Mouse (Mus musculus): Measurements from ENCODE around the gene Tmed1. TPM values are rescaled to one million over a fixed set of nuclear protein-coding genes. Genes with fewer than 3 reads are reported as not detected.
"Not testable (repeated sequence)": the region's sequence is repeated elsewhere in the genome, so short reads cannot be mapped to it uniquely, and the experiment has no call there.

Gene Tmed1
- polyA plus RNA-seq, 1 experiment from 2014 or later: 40.7 TPM

DNA sequence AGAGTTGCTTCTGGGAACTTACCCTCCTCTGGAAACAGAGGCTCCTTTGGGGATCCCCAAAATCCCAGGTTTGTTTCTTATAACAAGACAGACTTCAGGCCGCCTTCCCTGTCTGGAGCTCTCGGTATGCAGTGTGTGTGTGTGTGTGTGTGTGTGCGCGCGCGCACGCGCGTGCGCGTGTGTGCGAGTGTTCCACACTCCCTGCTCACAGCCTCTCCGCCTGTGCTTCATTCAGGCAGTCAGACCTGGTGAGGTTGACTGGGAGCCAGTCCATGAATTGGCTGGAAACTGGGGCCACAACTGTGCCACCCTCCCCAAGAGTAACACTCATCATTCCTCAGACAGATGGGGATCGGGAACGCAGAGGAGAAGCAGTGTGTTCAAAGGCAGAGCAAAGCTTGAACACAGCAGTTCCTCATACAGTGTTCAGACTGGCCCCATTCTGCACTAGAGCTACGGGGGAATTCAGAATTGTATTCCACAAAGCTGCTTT lies 13.0 kb downstream of the Tmed1 start:
- peaks cover 10% of the 10 kb centered on the region for H3K36me3 ChIP-seq (ENCODE audit: control insufficient read depth, insufficient read depth, low read length)
- no peaks in the 10 kb centered on the region for H3K4me1 ChIP-seq (replicated peaks; ENCODE audit: control insufficient read depth, insufficient read depth)
- no peaks in the 10 kb centered on the region for H3K27me3 ChIP-seq (ENCODE audit: control insufficient read depth, insufficient read depth, low read length)
- no peak overlapping the region for H3K9ac ChIP-seq (ENCODE audit: low read length)
- H3K9me3 ChIP-seq (ENCODE audit: control insufficient read depth, low read length): no peaks in the 10 kb centered on the region
- ATAC-seq (ENCODE audit: low FRiP score, low TSS enrichment): no peak
- H3K27ac ChIP-seq (replicated peaks): no peak overlapping the region
- no peak overlapping the region for H3K4me3 ChIP-seq (ENCODE audit: low read depth, low read length)
- no peak for DNase-seq (ENCODE audit: low spot score)
- TF ChIP-seq EP300 (optimal IDR thresholded peaks at IDR 0.05) (no peak), CTCF (IDR thresholded peaks at IDR 0.05; ENCODE audit: low read depth) (no peak)
- WGBS: 91% methylated on average over 16 of the region's 16 CpGs
- no peak overlapping the region for H3K4me2 ChIP-seq (replicated peaks; ENCODE audit: low read depth)

DNA sequence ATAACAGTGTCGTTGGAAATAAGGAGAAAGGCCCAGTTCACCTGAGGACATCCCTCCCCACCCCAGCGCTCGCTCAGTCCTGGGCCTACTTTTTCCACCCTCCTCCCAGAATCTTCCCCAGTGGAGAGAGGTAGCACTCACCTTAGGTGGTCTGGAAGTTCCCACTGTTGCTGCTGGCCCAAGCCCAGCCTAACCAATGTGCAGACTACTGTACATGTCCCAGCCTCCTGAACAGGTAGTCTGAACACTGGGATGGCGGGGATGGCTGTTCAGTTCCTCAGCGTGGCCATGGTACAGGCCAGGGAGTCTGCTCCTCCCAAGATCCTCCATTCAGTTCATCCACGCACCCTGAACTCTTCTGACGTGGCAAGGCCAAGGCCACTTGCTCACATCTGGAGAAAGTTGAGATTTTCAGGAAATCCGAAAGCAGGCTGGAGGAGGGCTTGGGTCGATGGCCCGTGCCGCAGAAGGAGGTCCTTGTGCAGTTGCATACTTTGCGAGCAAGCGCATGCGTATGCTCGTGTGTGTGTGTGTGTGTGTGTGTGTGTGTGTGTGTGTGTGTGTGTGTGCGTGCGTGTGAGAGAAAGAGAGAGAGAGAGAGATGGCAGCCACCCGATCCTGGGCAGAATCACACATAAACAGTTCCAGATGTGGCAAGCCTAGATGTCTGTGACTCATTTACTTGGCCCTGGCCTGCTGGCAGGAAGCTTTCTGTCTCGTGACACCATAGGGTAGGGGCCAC lies 13.6 kb downstream of the Tmed1 start:
- H3K27ac ChIP-seq (replicated peaks): no peak overlapping the region
- H3K9ac ChIP-seq (ENCODE audit: low read length): no peak overlapping the region
- DNase-seq (ENCODE audit: low spot score): no peak
- no peak for TF ChIP-seq EP300 (optimal IDR thresholded peaks at IDR 0.05)
- TF ChIP-seq CTCF (IDR thresholded peaks at IDR 0.05; ENCODE audit: low read depth): no peak
- H3K36me3 ChIP-seq (ENCODE audit: control insufficient read depth, insufficient read depth, low read length): peaks cover 10% of the 10 kb centered on the region
- ATAC-seq (ENCODE audit: low FRiP score, low TSS enrichment): no peak; the same call in 1 of the 2 replicates
- H3K9me3 ChIP-seq (ENCODE audit: control insufficient read depth, low read length): no peaks in the 10 kb centered on the region
- no peaks in the 10 kb centered on the region for H3K4me1 ChIP-seq (replicated peaks; ENCODE audit: control insufficient read depth, insufficient read depth)
- H3K4me3 ChIP-seq (ENCODE audit: low read depth, low read length): no peak overlapping the region
- no peak overlapping the region for H3K4me2 ChIP-seq (replicated peaks; ENCODE audit: low read depth)
- no peaks in the 10 kb centered on the region for H3K27me3 ChIP-seq (ENCODE audit: control insufficient read depth, insufficient read depth, low read length)
- 80% methylated on average over 19 of the region's 19 CpGs for WGBS

DNA sequence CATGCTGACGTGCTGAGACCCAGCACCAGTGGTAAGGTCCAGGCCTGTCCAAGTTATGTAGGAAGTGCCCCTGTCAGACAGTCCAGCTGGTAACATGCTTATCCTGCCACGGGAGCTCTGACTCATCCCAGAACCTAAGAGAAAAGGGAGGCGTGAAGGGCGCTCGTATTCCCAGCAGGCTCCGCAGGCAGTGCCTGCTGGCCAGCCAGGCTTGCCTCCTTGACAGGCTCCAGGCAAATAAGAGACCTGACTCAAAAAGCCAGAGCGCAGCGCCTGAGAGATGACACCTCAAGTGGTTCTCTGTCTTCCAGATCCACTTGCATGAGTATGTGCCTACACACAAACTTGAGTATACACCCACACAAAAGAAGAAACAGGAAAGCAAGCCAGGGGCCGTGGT lies 15.3 kb downstream of the Tmed1 start:
- H3K9ac ChIP-seq (ENCODE audit: low read length): no peak overlapping the region
- H3K4me2 ChIP-seq (replicated peaks; ENCODE audit: low read depth): no peak overlapping the region
- H3K27me3 ChIP-seq (ENCODE audit: control insufficient read depth, insufficient read depth, low read length): no peaks in the 10 kb centered on the region
- no peaks in the 10 kb centered on the region for H3K4me1 ChIP-seq (replicated peaks; ENCODE audit: control insufficient read depth, insufficient read depth)
- ATAC-seq (ENCODE audit: low FRiP score, low TSS enrichment): no peak
- TF ChIP-seq CTCF (IDR thresholded peaks at IDR 0.05; ENCODE audit: low read depth) (no peak), EP300 (optimal IDR thresholded peaks at IDR 0.05) (no peak)
- DNase-seq (ENCODE audit: low spot score): no peak
- H3K27ac ChIP-seq (replicated peaks): 0 out of 2 replicates have a peak overlapping the region, but pooled peaks have one; percentile 18
- peaks cover 10% of the 10 kb centered on the region for H3K36me3 ChIP-seq (ENCODE audit: control insufficient read depth, insufficient read depth, low read length)
- H3K9me3 ChIP-seq (ENCODE audit: control insufficient read depth, low read length): no peaks in the 10 kb centered on the region
- 79% methylated on average over 9 of the region's 9 CpGs for WGBS
- H3K4me3 ChIP-seq (ENCODE audit: low read depth, low read length): no peak overlapping the region

DNA sequence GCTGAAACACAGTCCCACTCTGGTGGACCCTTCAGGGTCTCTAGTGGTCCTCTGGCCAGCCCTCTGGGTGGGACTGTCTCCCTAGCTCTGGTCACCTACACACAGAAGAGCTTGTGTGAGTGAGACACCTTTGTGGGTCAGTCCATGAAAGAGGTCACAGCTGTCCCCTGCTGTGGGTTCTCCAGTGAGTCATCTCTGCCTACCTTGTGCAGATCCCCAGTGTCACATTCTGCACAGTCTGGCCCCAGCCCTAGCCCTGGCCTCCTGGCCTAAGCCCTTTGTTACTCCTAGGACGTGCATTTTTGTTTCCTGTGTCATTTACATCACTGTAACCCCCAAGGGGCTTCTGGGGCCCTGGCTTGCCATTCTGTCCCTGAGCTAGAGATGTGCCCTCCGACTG lies 16.1 kb downstream of the Tmed1 start:
- Histone ChIP-seq H3K9ac (ENCODE audit: low read length) (no peak overlapping the region), H3K36me3 (ENCODE audit: control insufficient read depth, insufficient read depth, low read length) (peaks cover 6% of the 10 kb centered on the region; the same call in 1 of the 2 replicates), H3K9me3 (ENCODE audit: control insufficient read depth, low read length) (no peaks in the 10 kb centered on the region), H3K27ac (replicated peaks) (no peak overlapping the region), H3K4me1 (replicated peaks; ENCODE audit: control insufficient read depth, insufficient read depth) (no peaks in the 10 kb centered on the region), H3K4me2 (replicated peaks; ENCODE audit: low read depth) (no peak overlapping the region), H3K27me3 (ENCODE audit: control insufficient read depth, insufficient read depth, low read length) (no peaks in the 10 kb centered on the region), H3K4me3 (ENCODE audit: low read depth, low read length) (no peak overlapping the region)
- TF ChIP-seq CTCF (IDR thresholded peaks at IDR 0.05; ENCODE audit: low read depth): no peak
- TF ChIP-seq EP300 (optimal IDR thresholded peaks at IDR 0.05): no peak
- DNase-seq (ENCODE audit: low spot score) (no peak), ATAC-seq (ENCODE audit: low FRiP score, low TSS enrichment) (no peak)
- WGBS: 67% methylated on average over 2 of the region's 2 CpGs

DNA sequence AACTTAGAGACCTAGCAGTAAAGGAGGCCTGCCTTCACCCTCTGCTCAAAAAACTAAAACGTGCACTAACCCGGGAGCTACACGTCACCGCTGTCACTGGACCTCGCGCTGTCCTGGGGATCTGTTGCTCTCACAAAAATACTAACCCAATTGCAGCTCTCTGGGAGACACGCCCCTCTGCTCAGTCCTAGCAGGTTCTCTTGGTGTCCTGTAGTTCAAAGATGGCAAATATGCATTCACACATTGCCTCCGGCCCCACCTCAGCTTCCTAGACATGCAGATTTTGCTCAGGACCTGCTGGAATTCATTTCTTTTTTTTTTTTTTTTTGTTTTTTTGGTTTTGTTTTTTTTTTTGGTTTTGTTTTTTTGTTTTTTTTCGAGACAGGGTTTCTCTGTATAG lies 19.4 kb downstream of the Tmed1 start:
- TF ChIP-seq EP300 (optimal IDR thresholded peaks at IDR 0.05) (no peak), CTCF (IDR thresholded peaks at IDR 0.05; ENCODE audit: low read depth) (no peak)
- peaks cover 8% of the 10 kb centered on the region for H3K36me3 ChIP-seq (ENCODE audit: control insufficient read depth, insufficient read depth, low read length)
- H3K9me3 ChIP-seq (ENCODE audit: control insufficient read depth, low read length): no peaks in the 10 kb centered on the region
- DNase-seq (ENCODE audit: low spot score) (no peak), ATAC-seq (ENCODE audit: low FRiP score, low TSS enrichment) (no peak)
- no peak overlapping the region for H3K4me3 ChIP-seq (ENCODE audit: low read depth, low read length)
- H3K9ac ChIP-seq (ENCODE audit: low read length): no peak overlapping the region
- H3K4me1 ChIP-seq (replicated peaks; ENCODE audit: control insufficient read depth, insufficient read depth): no peaks in the 10 kb centered on the region
- H3K4me2 ChIP-seq (replicated peaks; ENCODE audit: low read depth): no peak overlapping the region
- 91% methylated on average over 9 of the region's 9 CpGs for WGBS
- no peak overlapping the region for H3K27ac ChIP-seq (replicated peaks)
- no peaks in the 10 kb centered on the region for H3K27me3 ChIP-seq (ENCODE audit: control insufficient read depth, insufficient read depth, low read length)

DNA sequence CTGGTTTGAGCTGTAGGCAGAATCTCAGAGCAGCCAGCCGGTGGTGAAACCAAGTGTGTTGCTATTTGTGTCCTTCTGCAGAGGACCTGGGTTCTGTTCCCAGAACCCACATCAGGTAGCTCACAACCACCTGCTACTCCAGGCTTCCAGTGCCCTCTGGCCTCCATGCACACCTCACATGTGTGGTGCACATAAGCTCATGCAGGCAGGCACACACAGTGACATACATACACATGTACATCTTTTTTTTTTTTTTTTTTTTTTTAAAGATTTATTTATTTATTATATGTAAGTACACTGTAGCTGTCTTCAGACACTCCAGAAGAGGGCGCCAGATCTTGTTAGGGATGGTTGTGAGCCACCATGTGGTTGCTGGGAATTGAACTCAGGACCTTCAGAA lies 21.8 kb downstream of the Tmed1 start:
- H3K27me3 ChIP-seq (ENCODE audit: control insufficient read depth, insufficient read depth, low read length); H3K36me3 ChIP-seq (ENCODE audit: control insufficient read depth, insufficient read depth, low read length); H3K4me3 ChIP-seq (ENCODE audit: low read depth, low read length); H3K9me3 ChIP-seq (ENCODE audit: control insufficient read depth, low read length); H3K9ac ChIP-seq (ENCODE audit: low read length); H3K4me2 ChIP-seq (replicated peaks; ENCODE audit: low read depth); DNase-seq (ENCODE audit: low spot score); H3K4me1 ChIP-seq (replicated peaks; ENCODE audit: control insufficient read depth, insufficient read depth); ATAC-seq (ENCODE audit: low FRiP score, low TSS enrichment); H3K27ac ChIP-seq (replicated peaks): not testable (repeated sequence)
- WGBS: 96% methylated on average over 1 of the region's 2 CpGs
